Mouse (Mus musculus): ENCODE results near the gene Repin1.
"Not testable (repeated sequence)": the region's sequence is repeated elsewhere in the genome, so short reads cannot be mapped to it uniquely, and the experiment has no call there.

DNA sequence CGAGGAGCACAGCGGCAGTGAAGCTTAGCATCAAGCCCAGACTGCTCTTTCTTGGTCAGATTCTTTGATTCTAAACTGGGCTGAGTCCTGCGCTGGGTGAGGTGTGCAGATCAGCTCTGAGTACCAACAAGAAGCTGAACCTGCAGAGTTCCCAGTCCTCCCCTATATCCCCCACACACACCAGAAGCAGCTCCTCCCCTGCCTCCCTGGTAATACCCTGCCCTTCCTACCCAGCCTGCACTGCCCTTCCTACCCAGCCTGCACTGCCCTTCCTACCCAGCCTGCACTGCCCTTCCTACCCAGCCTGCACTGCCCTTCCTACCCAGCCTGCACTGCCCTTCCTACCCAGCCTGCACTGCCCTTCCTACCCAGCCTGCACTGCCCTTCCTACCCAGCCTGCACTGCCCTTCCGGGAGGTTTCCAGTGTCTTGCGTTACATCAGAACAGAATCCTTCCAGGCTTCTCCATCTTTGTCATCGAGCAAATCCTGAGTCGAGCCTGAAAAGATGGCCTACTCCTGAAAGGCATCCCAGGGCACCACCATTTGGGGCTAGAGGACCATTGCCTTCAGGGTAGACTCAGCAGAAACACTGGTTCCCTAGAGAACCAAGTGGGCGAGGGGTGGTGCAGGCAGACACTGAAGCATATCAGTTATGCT, 28.6 kb downstream of the Repin1 start:
- not testable (repeated sequence) for TF ChIP-seq GATA1, TAL1 (IDR thresholded peaks at IDR 0.05; ENCODE audit: low read length)
